Mouse (Mus musculus): Measurements from ENCODE around the gene Apob.

The Apob gene

GRCm38 (mm10) chr12:8038081-8038730 lies 60.8 kb downstream of the Apob start:
- DNase-seq (ENCODE audit: low spot score), result no peak

GRCm38 (mm10) chr12:8042626-8043394 lies 65.4 kb downstream of the Apob start:
- peak; percentile 10 for DNase-seq (ENCODE audit: low spot score)

GRCm38 (mm10) chr12:8047046-8047445 lies 69.6 kb downstream of the Apob start:
- no peak for DNase-seq (ENCODE audit: low spot score)

GRCm38 (mm10) chr12:8047789-8048309 lies 70.4 kb downstream of the Apob start:
- no peak for DNase-seq (ENCODE audit: low spot score)

- DNase-seq (ENCODE audit: low spot score), result no peak
Measured at GRCm38 (mm10) chr12:8056001-8056640, 78.7 kb downstream of the Apob start.

GRCm38 (mm10) chr12:8059576-8059975 lies 82.1 kb downstream of the Apob start:
- DNase-seq (ENCODE audit: low spot score), result peak; percentile 83

- DNase-seq (ENCODE audit: low spot score), result peak; percentile 37
Measured at GRCm38 (mm10) chr12:8063363-8064065, 86.1 kb downstream of the Apob start.

Data from embryo, embryonic 10.5 days (tissue).